19 mouse cellular contexts compared by ENCODE assay signal in genomic region chr8:56501911-56502310, GRCm38 (mm10). TPM values are rescaled to one million over a fixed set of nuclear protein-coding genes. Genes with fewer than 3 reads are reported as not detected.
A peak's percentile ranks its signal among the peaks of the same experiment; 100 is the strongest.
DNase-seq lines count a peak whose midpoint lies in the region; ATAC-seq and TF ChIP-seq lines count a peak whose summit lies in the region.
"Had no signal": no experiment of that assay in that cellular context is flagged by ENCODE, and none has a peak within 500 bp of the region (broad histone marks: within the 10 kb centered on the region; RNA-seq: fewer than 3 reads in every experiment).

No protein-coding gene starts in this region.

- peak; percentile 57; the same call in 1 of the 2 replicates for ATAC-seq in kidney, embryonic 16.5 days (ENCODE audit: low FRiP score, low TSS enrichment)
- peak; percentile 54 for ATAC-seq in Patski
- ATAC-seq: activated CD4-positive, CD25-positive, alpha-beta regulatory T cell, adult 4 months; forebrain, embryonic 13.5 days; forebrain, embryonic 15.5 days; forebrain, postnatal 0 days had no signal

- no peak for TF ChIP-seq CTCF in kidney, adult 2 months (conservative IDR thresholded peaks at IDR 0.05; ENCODE audit: insufficient read depth, insufficient read length, low read depth, low read length)
- no peak for TF ChIP-seq CTCF in Patski (IDR thresholded peaks at IDR 0.05)

- POLR2A ChIA-PET in Patski (lab: Charles Lee), result no interaction called here

- no peak overlapping the region for H3K9ac ChIP-seq in kidney, embryonic 16.5 days (replicated peaks; ENCODE audit: low read length)
- H3K9ac ChIP-seq: embryonic facial prominence, embryonic 12.5 days; forebrain, embryonic 13.5 days; forebrain, embryonic 15.5 days; forebrain, postnatal 0 days had no signal

- no peaks in the 10 kb centered on the region for H3K9me3 ChIP-seq in kidney, embryonic 16.5 days (ENCODE audit: low read length)
- H3K9me3 ChIP-seq: embryonic facial prominence, embryonic 10.5 days; embryonic facial prominence, embryonic 12.5 days; forebrain, embryonic 13.5 days; forebrain, embryonic 15.5 days had no signal

- no peaks in the 10 kb centered on the region for H3K27me3 ChIP-seq in kidney, embryonic 16.5 days (ENCODE audit: insufficient read depth, low read length)
- H3K27me3 ChIP-seq in kidney, adult 2 months (replicated peaks; ENCODE audit: control insufficient read depth, insufficient read depth, low read length), result no peaks in the 10 kb centered on the region
- no peaks in the 10 kb centered on the region for H3K27me3 ChIP-seq in Patski
- H3K27me3 ChIP-seq: embryonic facial prominence, embryonic 12.5 days; forebrain, embryonic 13.5 days; forebrain, embryonic 15.5 days had no signal

- no peak for TF ChIP-seq POLR2A in kidney, adult 2 months (IDR thresholded peaks at IDR 0.05; ENCODE audit: low read depth, low read length)

- no peak overlapping the region for H3K27ac ChIP-seq in kidney, embryonic 16.5 days (ENCODE audit: low read length)
- no peak overlapping the region for H3K27ac ChIP-seq in kidney, adult 2 months (ENCODE audit: insufficient read depth, low read depth, low read length)
- H3K27ac ChIP-seq: embryonic facial prominence, embryonic 10.5 days; embryonic facial prominence, embryonic 12.5 days; forebrain, embryonic 13.5 days; forebrain, embryonic 15.5 days had no signal

- H3K4me1 ChIP-seq in kidney, embryonic 16.5 days (ENCODE audit: insufficient read depth, low read length), result no peaks in the 10 kb centered on the region
- no peaks in the 10 kb centered on the region for H3K4me1 ChIP-seq in kidney, adult 2 months (ENCODE audit: control insufficient read depth, insufficient read depth, low read length)
- H3K4me1 ChIP-seq: embryonic facial prominence, embryonic 10.5 days; embryonic facial prominence, embryonic 12.5 days; forebrain, embryonic 13.5 days; forebrain, embryonic 15.5 days had no signal

- no peak overlapping the region for H3K4me2 ChIP-seq in kidney, embryonic 16.5 days (replicated peaks; ENCODE audit: low read depth, low read length)
- H3K4me2 ChIP-seq: embryonic facial prominence, embryonic 12.5 days; forebrain, embryonic 13.5 days; forebrain, embryonic 15.5 days had no signal

- in situ Hi-C loops in Patski (cut with MboI; ENCODE audit: low pct_unique_long_range_greater_than_20kb), result no loop called here

- no peak for DNase-seq in kidney, adult 2 months
- no peak for DNase-seq in Patski (ENCODE audit: low read depth, low spot score)
- DNase-seq in mesoderm, embryonic 11.5 days (ENCODE audit: low read depth, low spot score), result peak; percentile 2
- no peak for DNase-seq in frontal cortex, postnatal 10 days (ENCODE audit: low spot score in 2 of 2)
- DNase-seq: adrenal gland, adult 8-10 months; adrenal gland, postnatal 14 days; adrenal gland, postnatal 36 days; cerebellum, adult 11-12 months; cerebellum, adult 2 months; cerebellum, adult 9-10 months; cerebellum, postnatal 10 days; cerebellum, postnatal 25 days; forebrain, postnatal 0 days had no signal

- CTCF ChIA-PET in Patski (lab: Charles Lee), result interaction anchor here (1.5 kb wide), 1 partner anchor 12 kb away, joined by 4 read pairs; no protein-coding TSS in a partner anchor

- H3K4me3 ChIP-seq in kidney, embryonic 16.5 days (ENCODE audit: low read length), result no peak overlapping the region
- no peak overlapping the region for H3K4me3 ChIP-seq in kidney, adult 2 months (ENCODE audit: insufficient read depth, low read depth, low read length)
- H3K4me3 ChIP-seq: embryonic facial prominence, embryonic 10.5 days; embryonic facial prominence, embryonic 12.5 days; forebrain, embryonic 13.5 days; forebrain, embryonic 15.5 days had no signal

- H3K36me3 ChIP-seq in kidney, embryonic 16.5 days (ENCODE audit: insufficient read depth, low read length), result no peaks in the 10 kb centered on the region
- H3K36me3 ChIP-seq in kidney, adult 2 months (ENCODE audit: control insufficient read depth, insufficient read depth, low read length), result no peaks in the 10 kb centered on the region
- H3K36me3 ChIP-seq: embryonic facial prominence, embryonic 10.5 days; embryonic facial prominence, embryonic 12.5 days; forebrain, embryonic 15.5 days had no signal

RNA-seq across cellular contexts. Expression of gene Cep44, which starts 48.9 kb away (rescaled TPM):
- polyA plus RNA-seq in kidney, embryonic 16.5 days (2015; fragmentation: Nextera tagmentation; extraction: Ambion mirVana), result 39.0 and 40.5 TPM in 2 replicates
- polyA plus RNA-seq in kidney, adult 2 months (2012; rRNA removed), result 5.4 and 6.7 TPM in 2 replicates
- polyA plus RNA-seq in Patski (2021), result 29.0 TPM

RNA-seq across cellular contexts. Expression of gene Fbxo8, which starts 49.0 kb away (rescaled TPM):
- 48.6 and 48.8 TPM in 2 replicates for polyA plus RNA-seq in kidney, embryonic 16.5 days (2015; fragmentation: Nextera tagmentation; extraction: Ambion mirVana)
- polyA plus RNA-seq in kidney, adult 2 months (2012; rRNA removed), result 33.7 and 37.4 TPM in 2 replicates
- 45.3 TPM for polyA plus RNA-seq in Patski (2021)
